Mouse (Mus musculus): ENCODE data around the gene Erfe.

The Erfe gene

DNA sequence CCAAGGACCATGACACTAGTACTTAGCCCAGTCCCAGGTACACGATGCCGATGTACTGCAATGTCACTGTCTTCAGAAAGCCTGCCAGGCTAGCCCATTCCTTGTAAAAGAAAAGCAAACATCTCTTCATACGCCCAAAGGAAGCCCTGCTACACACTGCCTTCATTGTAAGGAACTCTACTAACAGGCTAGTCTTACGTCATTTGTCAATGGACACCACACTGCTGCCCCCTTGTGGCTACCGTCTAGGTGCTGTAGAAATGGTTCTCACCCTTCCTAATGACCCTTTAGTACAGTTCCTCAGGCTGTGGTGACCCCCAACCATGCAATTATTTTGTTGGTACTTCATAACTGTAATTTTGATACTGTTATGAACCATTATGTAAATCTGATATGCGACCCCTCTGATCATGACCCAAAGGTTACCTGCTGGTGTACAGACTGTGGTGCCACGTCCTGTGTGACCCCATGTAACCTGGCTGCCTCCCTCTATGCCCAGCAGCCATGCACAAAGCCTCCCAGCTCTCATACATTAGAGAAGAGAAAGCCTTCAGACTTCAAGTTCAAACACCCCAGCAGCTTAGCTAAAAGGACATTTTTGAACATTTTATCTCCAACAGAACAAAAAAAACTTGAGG is 14.3 kb downstream of the Erfe start:
- peak; percentile 70 to 76 for DNase-seq

DNA sequence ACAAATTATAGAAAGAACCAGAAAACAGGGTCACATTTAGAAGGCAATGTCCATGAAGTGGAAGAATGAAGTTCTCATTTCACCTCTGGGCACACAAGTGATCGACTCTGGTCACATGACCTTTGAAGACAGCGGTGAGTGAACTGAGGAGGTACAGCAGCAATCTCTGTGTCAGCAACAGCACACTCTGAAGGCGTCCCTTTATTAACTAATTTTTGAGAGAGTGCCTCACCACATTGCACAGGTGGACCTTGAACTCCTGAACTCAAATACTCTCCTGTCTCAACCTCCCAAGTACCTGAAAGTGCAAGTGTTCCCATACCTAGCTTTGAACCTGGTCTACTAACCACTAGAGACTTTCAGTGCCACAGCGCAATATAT is 14.9 kb downstream of the Erfe start:
- no peak for DNase-seq

GRCm38 (mm10) chr1:91390369-91390768 is 24.1 kb downstream of the Erfe start:
- DNase-seq: no peak

GRCm38 (mm10) chr1:91397927-91398259 is 31.7 kb downstream of the Erfe start:
- peak in 1 of 2 experiments; percentile 21 for DNase-seq

DNA sequence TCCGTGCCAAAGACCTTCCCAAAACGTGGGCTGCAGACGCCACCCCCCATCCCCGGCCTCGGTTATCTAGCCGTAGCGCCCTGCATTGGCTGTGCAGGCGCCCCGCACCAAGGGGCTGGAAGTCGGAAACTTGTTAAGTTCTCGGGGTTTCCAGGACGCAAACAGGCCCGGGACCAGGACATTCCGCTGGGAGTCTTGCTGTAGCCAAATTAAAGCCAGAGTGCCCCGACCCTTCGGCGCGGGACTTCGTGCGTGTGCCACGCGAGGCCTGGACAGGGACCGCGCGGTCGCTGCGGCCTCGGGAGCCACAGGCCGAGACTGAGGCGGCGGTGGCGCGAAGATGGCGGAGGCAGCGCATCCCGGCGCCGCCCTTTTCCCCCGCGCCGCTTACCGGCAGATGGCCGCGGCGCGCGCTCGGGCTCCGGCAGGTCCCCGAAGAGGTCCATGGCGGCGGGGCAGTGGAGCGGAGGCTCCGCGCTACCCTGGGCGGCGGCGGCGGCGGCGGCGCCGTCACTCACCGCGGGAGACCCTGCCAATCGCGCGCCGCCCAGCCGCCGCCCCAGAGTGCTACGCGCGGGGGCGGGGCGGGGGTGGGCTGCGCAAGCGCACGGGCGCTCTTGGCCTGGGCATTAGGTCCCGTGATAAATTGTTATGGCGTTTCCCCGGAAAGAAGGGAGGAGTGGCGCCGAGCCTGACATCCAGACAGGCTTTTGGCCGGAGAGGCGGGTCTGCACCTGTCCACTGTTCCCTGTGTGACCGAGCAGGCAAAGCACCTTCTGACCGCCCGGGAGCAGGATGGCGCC is 32.2 kb downstream of the Erfe start, which contains the start of gene Ilkap:
Gene Ilkap, minus strand, starts transcription at position 556 of the 803 bp plus-strand sequence.
- peak; percentile 83 to 90 for DNase-seq

GRCm38 (mm10) chr1:91404976-91405375 is 38.7 kb downstream of the Erfe start:
- no peak for DNase-seq

GRCm38 (mm10) chr1:91405406-91406169 is 39.4 kb downstream of the Erfe start:
- peak; percentile 86 for DNase-seq

- no peak for DNase-seq
Observed at GRCm38 (mm10) chr1:91407819-91408218, 41.6 kb downstream of the Erfe start.

DNA sequence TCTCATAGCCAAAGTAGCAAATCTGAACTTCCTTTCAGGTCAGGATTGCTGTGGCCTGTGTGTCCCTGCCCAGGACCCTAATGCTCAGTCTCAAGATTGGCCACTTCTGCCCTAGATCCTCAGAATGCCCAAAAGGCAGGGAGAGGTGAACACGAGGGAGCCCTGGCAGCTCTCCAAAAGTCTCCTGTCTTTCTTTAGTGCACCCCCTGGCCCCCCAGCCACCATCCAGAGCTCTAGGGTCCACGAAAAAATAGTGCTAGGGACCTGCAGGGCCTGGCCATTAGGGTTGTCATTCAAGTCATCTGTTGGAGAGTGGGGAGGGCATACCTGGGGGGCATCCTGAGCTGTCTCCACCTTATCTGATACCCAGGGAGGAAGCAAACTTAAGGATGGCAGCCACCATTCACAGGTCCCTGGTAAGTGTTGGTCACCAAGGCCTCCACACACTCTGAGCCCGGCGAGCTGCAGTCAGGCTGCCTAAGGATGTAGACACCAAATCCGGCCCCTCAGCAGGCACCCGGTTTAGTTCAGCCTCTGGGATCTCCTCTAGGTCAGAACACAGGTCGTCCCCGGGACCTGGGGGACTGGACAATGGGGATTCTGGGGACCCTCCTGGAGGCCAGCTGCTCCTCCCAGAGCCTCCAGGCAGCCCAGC is 45.5 kb downstream of the Erfe start:
- DNase-seq: peak in 1 of 2 experiments; percentile 36

DNA sequence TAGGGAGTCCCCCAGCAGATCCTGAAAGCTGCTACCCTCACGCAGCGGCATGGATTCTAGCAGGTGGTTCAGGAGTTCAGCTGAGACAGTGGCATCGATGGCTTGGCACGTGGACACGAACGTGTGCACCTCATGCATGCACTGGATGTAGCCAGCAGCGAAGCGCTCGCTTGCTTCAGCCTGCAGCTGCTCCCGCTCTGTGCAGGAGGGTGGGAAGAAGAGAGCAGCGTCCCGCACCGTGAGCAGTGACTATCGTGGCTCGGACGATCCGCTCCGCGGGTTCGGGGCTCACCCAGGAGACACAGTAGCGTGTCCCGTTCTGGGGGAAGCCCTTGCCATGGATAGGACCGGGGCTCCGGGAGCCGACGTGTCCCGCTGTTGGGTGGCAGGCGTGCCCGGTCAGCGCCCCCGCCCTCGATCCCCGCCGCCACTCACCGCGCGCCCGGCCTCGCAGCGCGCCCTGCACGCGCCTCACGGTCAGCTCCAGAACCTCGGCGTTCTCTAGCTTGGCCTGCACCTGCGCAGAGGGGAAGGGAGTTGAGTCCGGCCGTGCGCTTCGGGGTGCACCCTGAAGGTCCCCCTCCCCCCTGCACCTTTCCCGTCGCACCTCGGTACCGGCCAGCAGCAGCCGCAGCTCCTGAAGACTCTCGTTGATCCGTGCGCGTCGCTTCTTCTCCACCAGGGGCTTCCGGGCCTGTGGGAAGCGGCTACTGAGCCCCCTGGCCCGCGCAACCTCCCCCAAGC is 46.2 kb downstream of the Erfe start:
- DNase-seq: peak; percentile 37 to 51

- peak; percentile 91 to 95 for DNase-seq
Observed at GRCm38 (mm10) chr1:91413030-91413506, 46.8 kb downstream of the Erfe start.

DNA sequence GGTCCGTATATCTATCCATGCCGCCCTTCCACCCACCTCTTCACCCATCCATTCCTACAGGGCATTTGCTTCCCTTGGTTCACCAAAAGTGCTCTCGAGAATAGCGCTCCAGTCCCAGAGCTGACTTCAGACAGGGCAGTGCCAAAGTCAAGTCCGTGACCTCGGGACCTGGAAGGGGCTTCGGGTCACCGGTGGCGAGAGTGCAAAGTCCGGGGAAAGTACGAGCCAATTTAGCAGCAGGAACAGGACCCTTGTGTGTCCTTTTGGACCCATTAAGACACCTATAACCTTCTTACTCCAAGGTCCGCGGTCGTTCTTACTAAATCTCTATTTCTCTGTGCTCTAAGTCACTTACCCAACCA is 47.3 kb downstream of the Erfe start:
- no peak for DNase-seq

DNA sequence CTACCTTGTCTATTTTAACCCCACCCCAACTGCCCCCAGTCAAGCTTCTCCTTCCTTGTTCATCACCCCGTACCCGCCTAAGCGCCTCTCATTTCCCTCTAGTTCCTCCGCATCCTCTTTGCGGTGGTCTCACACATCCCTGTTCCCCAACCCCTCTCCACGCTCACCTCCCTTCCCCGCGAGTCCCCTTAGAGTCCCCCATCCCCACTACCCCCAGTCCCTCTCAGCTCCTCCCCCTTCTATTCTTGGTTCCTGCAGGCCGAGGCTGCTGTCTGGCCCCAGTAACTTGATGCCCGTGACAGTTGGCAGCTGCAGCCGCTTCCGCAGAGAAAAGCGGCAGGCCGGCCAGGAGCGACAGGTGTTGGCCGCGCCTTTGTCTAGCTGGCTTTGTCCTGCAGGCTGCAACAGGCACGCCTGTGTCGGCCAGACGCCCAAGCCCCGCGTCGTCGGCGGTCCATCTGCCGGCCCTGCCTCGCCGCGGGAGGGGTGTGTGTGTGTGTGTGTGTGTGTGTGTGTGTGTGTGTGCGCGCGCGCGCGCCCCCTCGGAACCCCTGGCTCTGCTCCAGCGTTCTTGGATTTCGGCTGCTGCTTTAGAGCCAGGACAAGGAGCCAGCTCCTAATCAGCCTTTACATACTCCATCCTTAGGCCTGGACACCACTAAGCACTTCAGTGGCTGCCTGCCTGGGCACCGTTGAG is 47.8 kb downstream of the Erfe start, which contains the start of gene Hes6:
Gene Hes6, minus strand, starts transcription at position 141 of the 697 bp plus-strand sequence.
- DNase-seq: peak; percentile 78 to 84

DNA sequence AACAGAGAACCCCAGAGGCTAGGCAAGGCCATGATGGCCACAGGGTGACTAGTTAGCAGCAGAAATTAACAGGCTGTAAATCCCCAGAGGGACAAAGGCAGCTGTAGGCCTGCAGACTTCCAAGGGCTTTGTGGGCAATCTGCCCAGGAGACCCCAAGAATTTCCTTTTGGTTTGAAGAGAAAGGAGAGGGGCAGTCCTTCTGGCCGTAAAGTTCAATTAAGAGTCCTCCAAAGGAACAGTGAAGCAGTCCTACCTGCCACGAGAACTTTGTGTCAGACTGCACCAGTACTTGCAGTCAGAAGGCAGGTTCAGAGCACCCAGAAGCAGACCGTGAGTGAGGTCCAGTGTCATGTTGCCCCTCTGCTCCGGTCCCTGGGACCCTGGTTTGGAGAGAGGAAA is 48.7 kb downstream of the Erfe start:
- no peak for DNase-seq

DNA sequence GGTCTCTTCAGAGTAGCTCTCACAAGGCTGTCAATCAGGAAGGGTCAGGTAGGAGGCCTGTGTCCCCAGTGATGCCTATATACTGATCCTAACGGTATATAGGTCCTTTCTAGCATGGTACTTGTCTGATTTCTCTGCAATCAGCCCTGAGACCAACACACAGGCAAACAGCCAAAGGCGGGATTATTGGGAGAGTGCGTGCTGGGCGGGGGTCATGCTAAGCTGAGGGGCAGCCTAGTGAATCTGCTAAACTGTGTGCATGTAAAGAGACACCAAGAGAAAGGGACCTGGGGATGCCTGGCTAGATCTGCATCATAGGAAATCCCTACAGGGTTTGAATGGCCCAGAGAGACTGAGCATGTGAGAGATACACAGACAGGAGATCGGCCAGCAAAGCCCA is 49.1 kb downstream of the Erfe start:
- no peak for DNase-seq

DNA sequence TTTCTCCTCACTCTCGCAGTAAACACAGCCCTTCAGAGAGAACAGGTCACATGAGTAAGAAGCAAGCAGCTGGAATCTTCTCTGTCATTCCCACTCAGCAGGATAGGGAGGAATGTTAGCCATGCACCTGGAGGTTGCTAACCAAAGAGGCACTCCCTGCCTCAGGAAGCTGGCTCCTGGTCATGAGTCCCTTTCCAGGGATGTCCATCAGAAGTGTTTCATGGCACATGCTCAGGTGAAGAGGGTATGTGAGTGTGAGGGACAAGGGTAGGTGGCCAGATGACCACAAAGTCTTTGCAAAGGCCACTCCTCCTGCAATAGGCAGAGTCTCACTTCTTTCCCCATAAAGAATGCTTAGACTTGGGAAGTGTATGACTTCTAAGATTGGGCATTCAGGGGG is 51.8 kb downstream of the Erfe start:
- DNase-seq: no peak

- no peak for DNase-seq
Observed at GRCm38 (mm10) chr1:91419862-91420600, 53.8 kb downstream of the Erfe start.

DNA sequence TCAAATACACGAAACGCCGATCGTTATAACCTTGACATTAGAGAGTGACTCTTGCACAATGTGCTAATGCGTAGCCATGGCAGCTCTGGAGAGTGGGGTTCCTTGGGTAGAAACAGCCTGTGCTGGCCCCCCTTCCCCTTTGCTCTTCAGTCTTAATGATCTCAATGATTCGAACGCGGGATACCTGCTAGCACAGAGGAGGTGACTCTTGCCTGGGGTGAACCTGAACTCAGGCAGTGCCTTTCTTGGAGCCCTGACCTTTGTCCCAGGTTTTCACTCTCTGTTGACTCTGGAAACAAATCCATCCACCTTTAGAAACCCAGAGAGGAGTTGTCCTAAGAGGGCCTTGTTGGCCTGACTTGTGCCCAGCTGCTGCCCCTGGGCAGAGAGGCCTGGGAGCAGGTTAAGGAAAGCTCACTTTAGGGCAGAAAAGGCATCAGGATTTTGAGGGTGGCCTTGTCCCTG is 54.4 kb downstream of the Erfe start:
- no peak for DNase-seq
